Mouse (Mus musculus) CH12F3 (cell line): ENCODE results near the gene Borcs6.
"Not testable (repeated sequence)": the region's sequence is repeated elsewhere in the genome, so short reads cannot be mapped to it uniquely, and the experiment has no call there.

Experiments used
- in situ Hi-C: fragments of 300-500 bp; cut with MboI; formaldehyde crosslinking; loops from 2 replicates; pipeline ENCODE4 v1.14.3; 2020; ENCODE audit warnings: low sequenced_read_pairs

The Borcs6 gene

GRCm38 (mm10) chr11:69059357-69059974, at the start of gene Borcs6:
Borcs6 (plus strand) TSS chr11:69059717.
- in situ Hi-C loops: no loop called here

- in situ Hi-C loops: no loop called here
These were observed 48.9 kb upstream of the Borcs6 start for GRCm38 (mm10) chr11:69010400-69011323.

GRCm38 (mm10) chr11:69011445-69011844, 48.1 kb upstream of the Borcs6 start:
- in situ Hi-C loops: not testable (repeated sequence)

- in situ Hi-C loops: no loop called here
These were observed 47.4 kb upstream of the Borcs6 start for GRCm38 (mm10) chr11:69012071-69012601.

GRCm38 (mm10) chr11:69015644-69016441, 43.7 kb upstream of the Borcs6 start, which contains the start of gene Ctc1:
Ctc1 (plus strand) TSS chr11:69015911.
- in situ Hi-C loops: no loop called here

- in situ Hi-C loops: no loop called here
These were observed 42.8 kb upstream of the Borcs6 start for GRCm38 (mm10) chr11:69016755-69017154.

- in situ Hi-C loops: no loop called here
These were observed 38.8 kb upstream of the Borcs6 start for GRCm38 (mm10) chr11:69020691-69021090.

- in situ Hi-C loops: no loop called here
These were observed 33.0 kb upstream of the Borcs6 start for GRCm38 (mm10) chr11:69026562-69026961.

GRCm38 (mm10) chr11:69028805-69029204, 30.7 kb upstream of the Borcs6 start:
- in situ Hi-C loops: no loop called here

- in situ Hi-C loops: no loop called here
These were observed 26.0 kb upstream of the Borcs6 start for GRCm38 (mm10) chr11:69033552-69033951.

- in situ Hi-C loops: no loop called here
These were observed 24.9 kb upstream of the Borcs6 start for GRCm38 (mm10) chr11:69034585-69034984.

GRCm38 (mm10) chr11:69035411-69035810, 24.1 kb upstream of the Borcs6 start:
- in situ Hi-C loops: no loop called here

- in situ Hi-C loops: no loop called here
These were observed 23.7 kb upstream of the Borcs6 start for GRCm38 (mm10) chr11:69035849-69036248.

- in situ Hi-C loops: no loop called here
These were observed 22.9 kb upstream of the Borcs6 start for GRCm38 (mm10) chr11:69036486-69037230.

GRCm38 (mm10) chr11:69037231-69038061, 22.1 kb upstream of the Borcs6 start:
- in situ Hi-C loops: no loop called here

GRCm38 (mm10) chr11:69038173-69038572, 21.3 kb upstream of the Borcs6 start:
- in situ Hi-C loops: no loop called here

GRCm38 (mm10) chr11:69045531-69046394, 13.8 kb upstream of the Borcs6 start, which contains the start of gene Aurkb:
Aurkb (plus strand) TSS chr11:69045647.
- in situ Hi-C loops: no loop called here

GRCm38 (mm10) chr11:69046395-69046774, 13.1 kb upstream of the Borcs6 start:
- in situ Hi-C loops: no loop called here
